17 mouse cellular contexts compared by ENCODE assay signal in genomic region chr9:67170759-67171158, GRCm38 (mm10).
DNase-seq lines count a peak whose midpoint lies in the region; ATAC-seq and TF ChIP-seq lines count a peak whose summit lies in the region.
"Had no signal": no experiment of that assay in that cellular context is flagged by ENCODE, and none has a peak within 500 bp of the region (broad histone marks: within the 10 kb centered on the region; RNA-seq: fewer than 3 reads in every experiment).

No protein-coding gene starts in this region.

- no peak overlapping the region for H3K4me2 ChIP-seq in stomach, embryonic 16.5 days (ENCODE audit: low read depth, low read length)
- no peak overlapping the region for H3K4me2 ChIP-seq in stomach, postnatal 0 days (replicated peaks; ENCODE audit: low read depth)
- H3K4me2 ChIP-seq in heart, embryonic 14.5 days (ENCODE audit: low read length) = peak overlapping the region; percentile 34
- H3K4me2 ChIP-seq in liver, embryonic 13.5 days = peak overlapping the region; percentile 5; the same call in 1 of the 2 replicates
- H3K4me2 ChIP-seq: forebrain, embryonic 12.5 days; hindbrain, embryonic 15.5 days; limb, embryonic 12.5 days had no signal

- no peak for TF ChIP-seq EP300 in stomach, postnatal 0 days (optimal IDR thresholded peaks at IDR 0.05)

- no peak overlapping the region for H3K9ac ChIP-seq in stomach, embryonic 16.5 days (ENCODE audit: low read length)
- no peak overlapping the region for H3K9ac ChIP-seq in stomach, postnatal 0 days (ENCODE audit: low read length)
- H3K9ac ChIP-seq in heart, embryonic 14.5 days (ENCODE audit: low read length) = no peak overlapping the region
- no peak overlapping the region for H3K9ac ChIP-seq in liver, embryonic 13.5 days
- H3K9ac ChIP-seq: forebrain, embryonic 12.5 days; hindbrain, embryonic 15.5 days; limb, embryonic 12.5 days had no signal

- no peak overlapping the region; the same call in 1 of the 2 replicates for H3K27ac ChIP-seq in stomach, embryonic 16.5 days (ENCODE audit: low read length)
- no peak overlapping the region for H3K27ac ChIP-seq in stomach, postnatal 0 days (replicated peaks)
- peak overlapping the region; percentile 68 to 80 for H3K27ac ChIP-seq in heart, embryonic 14.5 days (replicated peaks in 1 of 2; ENCODE audit: control insufficient read depth in 1 of 2, insufficient read depth in 1 of 2, low read depth in 2 of 2, low read length in 2 of 2)
- H3K27ac ChIP-seq in liver, embryonic 13.5 days = 0 out of 2 replicates have a peak overlapping the region, but pooled peaks have one; percentile 6
- H3K27ac ChIP-seq: forebrain, embryonic 12.5 days; gastrocnemius, adult 2 months; hindbrain, embryonic 15.5 days; limb, embryonic 12.5 days; midbrain, embryonic 10.5 days had no signal

- H3K4me3 ChIP-seq in stomach, embryonic 16.5 days (replicated peaks; ENCODE audit: low read length) = no peak overlapping the region
- no peak overlapping the region for H3K4me3 ChIP-seq in stomach, postnatal 0 days (ENCODE audit: low read depth, low read length)
- no peak overlapping the region for H3K4me3 ChIP-seq in heart, embryonic 14.5 days (ENCODE audit: control insufficient read depth in 1 of 2, insufficient read depth in 1 of 2, low read depth in 1 of 2, low read length in 2 of 2)
- no peak overlapping the region for H3K4me3 ChIP-seq in liver, embryonic 13.5 days (replicated peaks)
- H3K4me3 ChIP-seq: forebrain, embryonic 12.5 days; gastrocnemius, adult 2 months; hindbrain, embryonic 15.5 days; limb, embryonic 12.5 days; midbrain, embryonic 10.5 days had no signal

- 47% methylated on average over 8 of the region's 8 CpGs for WGBS in stomach, embryonic 16.5 days
- WGBS in stomach, postnatal 0 days = 32% methylated on average over 8 of the region's 8 CpGs
- 1% methylated on average over 8 of the region's 8 CpGs for WGBS in heart, embryonic 14.5 days
- WGBS in liver, embryonic 13.5 days (ENCODE audit: insufficient replicate concordance) = 23% methylated on average over 8 of the region's 8 CpGs

- DNase-seq in stomach, postnatal 0 days (ENCODE audit: low spot score) = no peak
- DNase-seq in liver, embryonic 13.5 days = peak; percentile 6
- DNase-seq in layer of hippocampus, postnatal 10 days (ENCODE audit: low spot score in 2 of 2) = no peak
- DNase-seq in frontal cortex, postnatal 10 days (ENCODE audit: low spot score in 2 of 2) = no peak
- DNase-seq in embryo, embryonic 11 days = no peak
- DNase-seq: adrenal gland, adult 8-10 months; cerebellum, postnatal 36 days; gastrocnemius, adult 2 months; kidney, adult 9 months; right cerebral cortex, postnatal 4 days; thymus, postnatal 4 days had no signal

- H3K4me1 ChIP-seq in stomach, embryonic 16.5 days (ENCODE audit: control insufficient read depth, insufficient read depth, low read length) = peaks cover 3% of the 10 kb centered on the region; the same call in 1 of the 2 replicates
- no peaks in the 10 kb centered on the region for H3K4me1 ChIP-seq in stomach, postnatal 0 days (replicated peaks; ENCODE audit: control insufficient read depth, insufficient read depth)
- peaks cover 8 to 12% of the 10 kb centered on the region in 2 experiments for H3K4me1 ChIP-seq in heart, embryonic 14.5 days (ENCODE audit: control insufficient read depth in 2 of 2, insufficient read depth in 2 of 2, low read length in 2 of 2)
- peaks cover 11% of the 10 kb centered on the region for H3K4me1 ChIP-seq in liver, embryonic 13.5 days (replicated peaks)
- H3K4me1 ChIP-seq: forebrain, embryonic 12.5 days; hindbrain, embryonic 15.5 days had no signal

- H3K36me3 ChIP-seq in stomach, embryonic 16.5 days (ENCODE audit: control insufficient read depth, insufficient read depth, low read length) = no peaks in the 10 kb centered on the region
- H3K36me3 ChIP-seq in stomach, postnatal 0 days (ENCODE audit: control insufficient read depth, insufficient read depth, low read length) = no peaks in the 10 kb centered on the region
- H3K36me3 ChIP-seq in heart, embryonic 14.5 days (ENCODE audit: control insufficient read depth, insufficient read depth, low read length) = no peaks in the 10 kb centered on the region
- no peaks in the 10 kb centered on the region for H3K36me3 ChIP-seq in liver, embryonic 13.5 days
- H3K36me3 ChIP-seq: forebrain, embryonic 12.5 days; hindbrain, embryonic 15.5 days; limb, embryonic 12.5 days; midbrain, embryonic 10.5 days had no signal

- peak; percentile 53; the same call in 1 of the 2 replicates for ATAC-seq in stomach, embryonic 16.5 days (ENCODE audit: insufficient read depth, low FRiP score)
- no peak; the same call in 1 of the 2 replicates for ATAC-seq in stomach, postnatal 0 days (ENCODE audit: low FRiP score, low TSS enrichment)
- ATAC-seq in heart, embryonic 14.5 days (ENCODE audit: insufficient number of reproducible peaks, insufficient read depth, low FRiP score, low read depth) = peak; percentile 52; the same call in 1 of the 2 replicates
- peak; percentile 74 for ATAC-seq in liver, embryonic 13.5 days (ENCODE audit: low read depth)

- H3K9me3 ChIP-seq in stomach, embryonic 16.5 days (replicated peaks; ENCODE audit: control insufficient read depth, low read length) = 0 out of 2 replicates have a peak, but pooled peaks cover 2% of the 10 kb centered on the region
- no peaks in the 10 kb centered on the region for H3K9me3 ChIP-seq in stomach, postnatal 0 days (ENCODE audit: control insufficient read depth, low read length)
- H3K9me3 ChIP-seq in heart, embryonic 14.5 days (ENCODE audit: control insufficient read depth, low read length) = peaks cover 11% of the 10 kb centered on the region
- 0 out of 2 replicates have a peak, but pooled peaks cover 5% of the 10 kb centered on the region for H3K9me3 ChIP-seq in liver, embryonic 13.5 days (replicated peaks)
- H3K9me3 ChIP-seq: hindbrain, embryonic 15.5 days had no signal

- no peaks in the 10 kb centered on the region for H3K27me3 ChIP-seq in stomach, embryonic 16.5 days (ENCODE audit: control insufficient read depth, insufficient read depth, low read length)
- no peaks in the 10 kb centered on the region for H3K27me3 ChIP-seq in stomach, postnatal 0 days (ENCODE audit: control insufficient read depth, insufficient read depth, low read length)
- H3K27me3 ChIP-seq in heart, embryonic 14.5 days (ENCODE audit: control insufficient read depth, insufficient read depth, low read length) = no peaks in the 10 kb centered on the region
- H3K27me3 ChIP-seq in liver, embryonic 13.5 days = no peaks in the 10 kb centered on the region
- H3K27me3 ChIP-seq: forebrain, embryonic 12.5 days; hindbrain, embryonic 15.5 days; limb, embryonic 12.5 days had no signal

- no peak for TF ChIP-seq CTCF in stomach, postnatal 0 days (IDR thresholded peaks at IDR 0.05; ENCODE audit: low read depth)

Comparison
In these comparisons a context has a peak if more than half of its experiments do, and no peak if none do; other contexts are left out.
1. H3K27ac ChIP-seq: peak in heart, embryonic 14.5 days (2 of 2) and liver, embryonic 13.5 days (single experiment); none in stomach, embryonic 16.5 days (single experiment) and stomach, postnatal 0 days (single experiment).
2. H3K4me2 ChIP-seq: peak in heart, embryonic 14.5 days (single experiment) and liver, embryonic 13.5 days (single experiment); none in stomach, embryonic 16.5 days (single experiment) and stomach, postnatal 0 days (single experiment).